Mouse (Mus musculus): ENCODE results near the gene Extl1. TPM values are rescaled to one million over a fixed set of nuclear protein-coding genes. Genes with fewer than 3 reads are reported as not detected.

Extl1 gene
- polyA plus RNA-seq, 1 experiment from 2014 or later: 0.64 TPM

- H3K9ac ChIP-seq (replicated peaks; ENCODE audit: low read depth, low read length): no peak overlapping the region
- no peaks in the 10 kb centered on the region for H3K36me3 ChIP-seq (ENCODE audit: control insufficient read depth, insufficient read depth, low read length)
- H3K4me1 ChIP-seq (ENCODE audit: control insufficient read depth, insufficient read depth, low read length): peaks cover 5% of the 10 kb centered on the region; the same call in 1 of the 2 replicates
- no peak for ATAC-seq (ENCODE audit: insufficient number of reproducible peaks, insufficient read depth, low FRiP score, low read depth)
- no peak overlapping the region for H3K27ac ChIP-seq (ENCODE audit: low read length)
- H3K9me3 ChIP-seq (ENCODE audit: control insufficient read depth, low read depth, low read length): no peaks in the 10 kb centered on the region
- no peaks in the 10 kb centered on the region for H3K27me3 ChIP-seq (ENCODE audit: control insufficient read depth, insufficient read depth, low read length)
- H3K4me3 ChIP-seq (ENCODE audit: low read depth, low read length): no peak overlapping the region
- H3K4me2 ChIP-seq (replicated peaks; ENCODE audit: low read depth, low read length): no peak overlapping the region
- 26% methylated on average over 9 of the region's 9 CpGs for WGBS
Measured at GRCm38 (mm10) chr4:134362586-134362985, 21.1 kb downstream of the Extl1 start.

GRCm38 (mm10) chr4:134362124-134362523 is 21.5 kb downstream of the Extl1 start:
- no peak overlapping the region for H3K27ac ChIP-seq (ENCODE audit: low read length)
- 64% methylated on average over 9 of the region's 9 CpGs for WGBS

GRCm38 (mm10) chr4:134361215-134361614 is 22.4 kb downstream of the Extl1 start:
- H3K4me3 ChIP-seq (ENCODE audit: low read depth, low read length): no peak overlapping the region
- peaks cover 9% of the 10 kb centered on the region; the same call in 1 of the 2 replicates for H3K4me1 ChIP-seq (ENCODE audit: control insufficient read depth, insufficient read depth, low read length)
- no peaks in the 10 kb centered on the region for H3K36me3 ChIP-seq (ENCODE audit: control insufficient read depth, insufficient read depth, low read length)
- no peak overlapping the region for H3K9ac ChIP-seq (replicated peaks; ENCODE audit: low read depth, low read length)
- no peaks in the 10 kb centered on the region for H3K27me3 ChIP-seq (ENCODE audit: control insufficient read depth, insufficient read depth, low read length)
- no peak overlapping the region for H3K4me2 ChIP-seq (replicated peaks; ENCODE audit: low read depth, low read length)
- WGBS: 31% methylated on average over 5 of the region's 5 CpGs
- H3K9me3 ChIP-seq (ENCODE audit: control insufficient read depth, low read depth, low read length): no peaks in the 10 kb centered on the region
- no peak; the same call in 1 of the 2 replicates for ATAC-seq (ENCODE audit: insufficient number of reproducible peaks, insufficient read depth, low FRiP score, low read depth)
- H3K27ac ChIP-seq (ENCODE audit: low read length): 0 out of 2 replicates have a peak overlapping the region, but pooled peaks have one; percentile 3

More at GRCm38 (mm10) chr4:134362124-134362523, 21.5 kb downstream of the Extl1 start:
- no peaks in the 10 kb centered on the region for H3K36me3 ChIP-seq (ENCODE audit: control insufficient read depth, insufficient read depth, low read length)
- no peaks in the 10 kb centered on the region for H3K9me3 ChIP-seq (ENCODE audit: control insufficient read depth, low read depth, low read length)
- H3K4me3 ChIP-seq (ENCODE audit: low read depth, low read length): no peak overlapping the region
- H3K4me1 ChIP-seq (ENCODE audit: control insufficient read depth, insufficient read depth, low read length): peaks cover 7% of the 10 kb centered on the region; the same call in 1 of the 2 replicates
- ATAC-seq (ENCODE audit: insufficient number of reproducible peaks, insufficient read depth, low FRiP score, low read depth): no peak
- H3K4me2 ChIP-seq (replicated peaks; ENCODE audit: low read depth, low read length): no peak overlapping the region
- no peaks in the 10 kb centered on the region for H3K27me3 ChIP-seq (ENCODE audit: control insufficient read depth, insufficient read depth, low read length)
- no peak overlapping the region for H3K9ac ChIP-seq (replicated peaks; ENCODE audit: low read depth, low read length)

- H3K9ac ChIP-seq (replicated peaks; ENCODE audit: low read depth, low read length): no peak overlapping the region
- H3K4me3 ChIP-seq (ENCODE audit: low read depth, low read length): no peak overlapping the region
- no peak overlapping the region for H3K27ac ChIP-seq (ENCODE audit: low read length)
- WGBS: 86% methylated on average over 6 of the region's 6 CpGs
- H3K27me3 ChIP-seq (ENCODE audit: control insufficient read depth, insufficient read depth, low read length): no peaks in the 10 kb centered on the region
- no peaks in the 10 kb centered on the region for H3K36me3 ChIP-seq (ENCODE audit: control insufficient read depth, insufficient read depth, low read length)
- peaks cover 17% of the 10 kb centered on the region; the same call in 1 of the 2 replicates for H3K4me1 ChIP-seq (ENCODE audit: control insufficient read depth, insufficient read depth, low read length)
- H3K9me3 ChIP-seq (ENCODE audit: control insufficient read depth, low read depth, low read length): no peaks in the 10 kb centered on the region
- no peak for ATAC-seq (ENCODE audit: insufficient number of reproducible peaks, insufficient read depth, low FRiP score, low read depth)
- H3K4me2 ChIP-seq (replicated peaks; ENCODE audit: low read depth, low read length): no peak overlapping the region
Measured at GRCm38 (mm10) chr4:134359649-134360048, 24.0 kb downstream of the Extl1 start.

- no peaks in the 10 kb centered on the region for H3K9me3 ChIP-seq (ENCODE audit: control insufficient read depth, low read depth, low read length)
- ATAC-seq (ENCODE audit: insufficient number of reproducible peaks, insufficient read depth, low FRiP score, low read depth): no peak
- peaks cover 11% of the 10 kb centered on the region; the same call in 1 of the 2 replicates for H3K4me1 ChIP-seq (ENCODE audit: control insufficient read depth, insufficient read depth, low read length)
- WGBS: 40% methylated on average over 17 of the region's 17 CpGs
- H3K4me3 ChIP-seq (ENCODE audit: low read depth, low read length): no peak overlapping the region
- H3K36me3 ChIP-seq (ENCODE audit: control insufficient read depth, insufficient read depth, low read length): no peaks in the 10 kb centered on the region
- no peaks in the 10 kb centered on the region for H3K27me3 ChIP-seq (ENCODE audit: control insufficient read depth, insufficient read depth, low read length)
- H3K9ac ChIP-seq (replicated peaks; ENCODE audit: low read depth, low read length): no peak overlapping the region
- no peak overlapping the region for H3K27ac ChIP-seq (ENCODE audit: low read length)
- H3K4me2 ChIP-seq (replicated peaks; ENCODE audit: low read depth, low read length): 0 out of 2 replicates have a peak overlapping the region, but pooled peaks have one; percentile 7
Measured at GRCm38 (mm10) chr4:134357461-134357771, 26.2 kb downstream of the Extl1 start.

GRCm38 (mm10) chr4:134356591-134357460 is 26.8 kb downstream of the Extl1 start:
- no peak overlapping the region for H3K27ac ChIP-seq (ENCODE audit: low read length)
- H3K27me3 ChIP-seq (ENCODE audit: control insufficient read depth, insufficient read depth, low read length): no peaks in the 10 kb centered on the region
- H3K4me2 ChIP-seq (replicated peaks; ENCODE audit: low read depth, low read length): peak overlapping the region; percentile 7; the same call in 1 of the 2 replicates
- WGBS: 18% methylated on average over 22 of the region's 22 CpGs
- H3K9ac ChIP-seq (replicated peaks; ENCODE audit: low read depth, low read length): no peak overlapping the region
- H3K4me3 ChIP-seq (ENCODE audit: low read depth, low read length): no peak overlapping the region
- H3K9me3 ChIP-seq (ENCODE audit: control insufficient read depth, low read depth, low read length): no peaks in the 10 kb centered on the region
- peaks cover 11% of the 10 kb centered on the region; the same call in 1 of the 2 replicates for H3K4me1 ChIP-seq (ENCODE audit: control insufficient read depth, insufficient read depth, low read length)
- ATAC-seq (ENCODE audit: insufficient number of reproducible peaks, insufficient read depth, low FRiP score, low read depth): peak; percentile 28; the same call in 1 of the 2 replicates
- no peaks in the 10 kb centered on the region for H3K36me3 ChIP-seq (ENCODE audit: control insufficient read depth, insufficient read depth, low read length)

GRCm38 (mm10) chr4:134355841-134356452 is 27.7 kb downstream of the Extl1 start:
- no peak overlapping the region for H3K9ac ChIP-seq (replicated peaks; ENCODE audit: low read depth, low read length)
- ATAC-seq (ENCODE audit: insufficient number of reproducible peaks, insufficient read depth, low FRiP score, low read depth): 0 out of 2 replicates have a peak, but pooled peaks have one; percentile 24

GRCm38 (mm10) chr4:134353527-134354409 is 29.9 kb downstream of the Extl1 start:
- WGBS: 74% methylated on average over 5 of the region's 5 CpGs
- peaks cover 11% of the 10 kb centered on the region; the same call in 1 of the 2 replicates for H3K4me1 ChIP-seq (ENCODE audit: control insufficient read depth, insufficient read depth, low read length)

More at GRCm38 (mm10) chr4:134355841-134356452, 27.7 kb downstream of the Extl1 start:
- no peak overlapping the region for H3K4me2 ChIP-seq (replicated peaks; ENCODE audit: low read depth, low read length)
- no peaks in the 10 kb centered on the region for H3K36me3 ChIP-seq (ENCODE audit: control insufficient read depth, insufficient read depth, low read length)
- peaks cover 11% of the 10 kb centered on the region; the same call in 1 of the 2 replicates for H3K4me1 ChIP-seq (ENCODE audit: control insufficient read depth, insufficient read depth, low read length)
- no peak overlapping the region for H3K27ac ChIP-seq (ENCODE audit: low read length)
- H3K27me3 ChIP-seq (ENCODE audit: control insufficient read depth, insufficient read depth, low read length): no peaks in the 10 kb centered on the region
- H3K9me3 ChIP-seq (ENCODE audit: control insufficient read depth, low read depth, low read length): no peaks in the 10 kb centered on the region
- 36% methylated on average over 16 of the region's 16 CpGs for WGBS
- H3K4me3 ChIP-seq (ENCODE audit: low read depth, low read length): no peak overlapping the region

More at GRCm38 (mm10) chr4:134353527-134354409, 29.9 kb downstream of the Extl1 start:
- no peak overlapping the region for H3K4me3 ChIP-seq (ENCODE audit: low read depth, low read length)
- H3K27me3 ChIP-seq (ENCODE audit: control insufficient read depth, insufficient read depth, low read length): no peaks in the 10 kb centered on the region
- no peaks in the 10 kb centered on the region for H3K9me3 ChIP-seq (ENCODE audit: control insufficient read depth, low read depth, low read length)
- no peaks in the 10 kb centered on the region for H3K36me3 ChIP-seq (ENCODE audit: control insufficient read depth, insufficient read depth, low read length)
- no peak overlapping the region for H3K4me2 ChIP-seq (replicated peaks; ENCODE audit: low read depth, low read length)
- no peak overlapping the region for H3K9ac ChIP-seq (replicated peaks; ENCODE audit: low read depth, low read length)
- no peak overlapping the region for H3K27ac ChIP-seq (ENCODE audit: low read length)
- no peak for ATAC-seq (ENCODE audit: insufficient number of reproducible peaks, insufficient read depth, low FRiP score, low read depth)
